14 mouse cellular contexts compared by ENCODE assay signal in the genomic region with DNA sequence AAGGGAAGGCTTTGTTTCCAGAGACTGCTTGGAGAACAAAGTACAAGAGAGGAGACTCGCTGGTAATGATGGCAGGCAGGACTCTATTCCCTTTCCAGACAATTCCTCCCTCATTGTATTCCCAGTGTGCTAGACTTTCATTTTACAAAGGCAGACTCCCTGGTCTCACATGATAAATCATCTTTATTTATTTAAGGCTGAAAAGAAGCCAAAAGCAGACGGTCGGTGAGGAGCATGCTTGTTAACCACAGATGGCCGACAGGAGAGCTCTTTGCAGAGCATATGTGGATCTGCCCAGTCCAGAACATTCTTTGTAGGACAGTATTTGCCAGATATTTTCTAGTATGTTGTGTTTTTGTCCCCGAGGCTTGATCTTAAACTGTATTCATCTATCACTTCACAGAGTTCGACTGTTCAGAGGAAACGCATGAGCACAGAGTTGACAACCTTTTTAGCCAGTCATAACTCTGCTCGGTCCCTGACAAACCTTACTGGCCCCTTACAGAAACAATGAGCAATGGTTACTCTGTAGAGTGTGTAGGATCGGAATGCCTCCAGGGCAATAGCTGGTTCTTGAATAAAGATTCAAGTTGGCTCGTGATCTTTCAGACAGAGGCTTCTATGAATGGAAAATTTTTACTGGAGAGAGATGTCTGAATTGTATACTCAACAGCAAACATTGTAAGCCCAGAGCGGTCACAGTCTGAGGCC. TPM values are rescaled to one million over a fixed set of nuclear protein-coding genes. Genes with fewer than 3 reads are reported as not detected.
DNase-seq lines count a peak whose midpoint lies in the region; ATAC-seq and TF ChIP-seq lines count a peak whose summit lies in the region.
"Had no signal": no experiment of that assay in that cellular context is flagged by ENCODE, and none has a peak within 500 bp of the region (broad histone marks: within the 10 kb centered on the region; RNA-seq: fewer than 3 reads in every experiment).

No protein-coding gene starts in this region.

- 0 out of 2 replicates have a peak overlapping the region, but pooled peaks have one; percentile 13 for H3K4me2 ChIP-seq in embryonic facial prominence, embryonic 14.5 days (ENCODE audit: low read depth, low read length)
- peak overlapping the region; percentile 32 for H3K4me2 ChIP-seq in myocyte (ENCODE audit: low read depth)
- H3K4me2 ChIP-seq: heart, embryonic 15.5 days; midbrain, embryonic 11.5 days had no signal

- DNase-seq in embryonic facial prominence, embryonic 14.5 days (ENCODE audit: low spot score): peak; percentile 84
- DNase-seq in embryonic facial prominence, embryonic 10.5 days (ENCODE audit: low spot score): no peak
- peak; percentile 21 for DNase-seq in layer of hippocampus, adult 11-12 months (ENCODE audit: low spot score)
- no peak for DNase-seq in layer of hippocampus, postnatal 25 days (ENCODE audit: extremely low spot score in 1 of 2, low spot score in 1 of 2)
- DNase-seq in heart, postnatal 4 days: no peak
- DNase-seq in right cerebral cortex, adult 18-20 months: no peak
- DNase-seq: cerebellum, adult 11-12 months; kidney, postnatal 36 days; liver; thymus, postnatal 14 days had no signal

- H3K9me3 ChIP-seq in embryonic facial prominence, embryonic 14.5 days (ENCODE audit: control insufficient read depth, low read length): no peaks in the 10 kb centered on the region
- H3K9me3 ChIP-seq in embryonic facial prominence, embryonic 10.5 days: no peaks in the 10 kb centered on the region
- H3K9me3 ChIP-seq: heart, embryonic 15.5 days had no signal

- H3K9ac ChIP-seq in embryonic facial prominence, embryonic 14.5 days (ENCODE audit: low read depth, low read length): no peak overlapping the region
- H3K9ac ChIP-seq: heart, embryonic 15.5 days had no signal

- no peak for TF ChIP-seq CTCF in embryonic fibroblast, embryonic 13.5 days (IDR thresholded peaks at IDR 0.05; ENCODE audit: borderline replicate concordance, insufficient read depth, low read length)

- peak; percentile 80 for ATAC-seq in embryonic facial prominence, embryonic 14.5 days (ENCODE audit: low read depth)

- 41% methylated on average over 11 of the region's 11 CpGs for WGBS in embryonic facial prominence, embryonic 14.5 days
- 75% methylated on average over 11 of the region's 11 CpGs for WGBS in embryonic facial prominence, embryonic 10.5 days

- peaks cover 8% of the 10 kb centered on the region for H3K4me1 ChIP-seq in embryonic facial prominence, embryonic 14.5 days (ENCODE audit: control insufficient read depth, insufficient read depth, low read length)
- H3K4me1 ChIP-seq in embryonic facial prominence, embryonic 10.5 days: peaks cover 13% of the 10 kb centered on the region; the same call in 1 of the 2 replicates
- peaks cover 8% of the 10 kb centered on the region; the same call in 1 of the 2 replicates for H3K4me1 ChIP-seq in embryonic fibroblast, embryonic 13.5 days (ENCODE audit: control insufficient read depth, insufficient read depth, low read length)
- H3K4me1 ChIP-seq: heart, embryonic 15.5 days had no signal

- no peak for TF ChIP-seq POLR2A in embryonic fibroblast, embryonic 13.5 days (IDR thresholded peaks at IDR 0.05; ENCODE audit: low read depth, low read length)
- no peak for TF ChIP-seq POLR2A in myocyte (IDR thresholded peaks at IDR 0.05; ENCODE audit: insufficient read length, low read depth)

- H3K4me3 ChIP-seq in embryonic facial prominence, embryonic 14.5 days (ENCODE audit: low read depth, low read length): no peak overlapping the region
- no peak overlapping the region for H3K4me3 ChIP-seq in embryonic facial prominence, embryonic 10.5 days
- H3K4me3 ChIP-seq in embryonic fibroblast, embryonic 13.5 days (ENCODE audit: insufficient read depth, low read length): no peak overlapping the region
- H3K4me3 ChIP-seq in myocyte: no peak overlapping the region
- H3K4me3 ChIP-seq: heart, embryonic 15.5 days had no signal

- no peaks in the 10 kb centered on the region for H3K36me3 ChIP-seq in embryonic facial prominence, embryonic 14.5 days (ENCODE audit: control insufficient read depth, insufficient read depth, low read length)
- H3K36me3 ChIP-seq in embryonic facial prominence, embryonic 10.5 days (replicated peaks): no peaks in the 10 kb centered on the region
- H3K36me3 ChIP-seq in myocyte (ENCODE audit: control insufficient read depth, insufficient read depth): no peaks in the 10 kb centered on the region
- H3K36me3 ChIP-seq: heart, embryonic 15.5 days had no signal

- no peaks in the 10 kb centered on the region for H3K27me3 ChIP-seq in embryonic facial prominence, embryonic 14.5 days (replicated peaks; ENCODE audit: control insufficient read depth, insufficient read depth, low read length)
- no peaks in the 10 kb centered on the region for H3K27me3 ChIP-seq in embryonic facial prominence, embryonic 10.5 days (replicated peaks; ENCODE audit: low read depth, poor library complexity, severe bottlenecking)
- no peaks in the 10 kb centered on the region for H3K27me3 ChIP-seq in myocyte (ENCODE audit: control insufficient read depth, insufficient read depth, insufficient read length)
- H3K27me3 ChIP-seq: heart, embryonic 15.5 days had no signal

- H3K27ac ChIP-seq in embryonic facial prominence, embryonic 14.5 days (replicated peaks; ENCODE audit: low read depth, low read length): peak overlapping the region; percentile 50
- no peak overlapping the region for H3K27ac ChIP-seq in embryonic facial prominence, embryonic 10.5 days (replicated peaks)
- peak overlapping the region; percentile 75 for H3K27ac ChIP-seq in embryonic fibroblast, embryonic 13.5 days (ENCODE audit: insufficient read depth, low read length)
- H3K27ac ChIP-seq: heart, embryonic 15.5 days had no signal

- no peak overlapping the region for H3ac ChIP-seq in myocyte (ENCODE audit: control insufficient read depth, insufficient read length)

- H3K79me2 ChIP-seq in myocyte (ENCODE audit: control insufficient read depth, insufficient read depth): no peaks in the 10 kb centered on the region

TF ChIP-seq in myocyte, 11 proteins besides CTCF, POLR2A, EP300 and RAD21:
- no peak for TF ChIP-seq POLR2AphosphoS2 (IDR thresholded peaks at IDR 0.05; ENCODE audit: insufficient read length, low read depth)
- no peak for TF ChIP-seq MYOD1 (IDR thresholded peaks at IDR 0.05; ENCODE audit: control insufficient read depth in 1 of 3, insufficient read length in 2 of 3, low read depth in 2 of 3)
- TF ChIP-seq SRF (IDR thresholded peaks at IDR 0.05; ENCODE audit: control insufficient read depth, insufficient read length, low read depth): no peak
- no peak for TF ChIP-seq REST (IDR thresholded peaks at IDR 0.05; ENCODE audit: insufficient read depth, insufficient read length)
- TF ChIP-seq TCF3 (IDR thresholded peaks at IDR 0.05; ENCODE audit: insufficient read length, low read depth): no peak
- no peak for TF ChIP-seq USF1 (IDR thresholded peaks at IDR 0.05; ENCODE audit: low read depth)
- no peak for TF ChIP-seq MYOG (IDR thresholded peaks at IDR 0.05; ENCODE audit: control insufficient read depth in 1 of 3, insufficient read depth in 1 of 3, insufficient read length in 2 of 3, low read depth in 2 of 3)
- TF ChIP-seq TCF12 (IDR thresholded peaks at IDR 0.05; ENCODE audit: insufficient read depth, poor library complexity, severe bottlenecking): no peak
- TF ChIP-seq MAX (IDR thresholded peaks at IDR 0.05; ENCODE audit: low read depth): no peak
- no peak for TF ChIP-seq CEBPB (IDR thresholded peaks at IDR 0.05; ENCODE audit: insufficient read depth, poor library complexity, severe bottlenecking)
- TF ChIP-seq E2F4 (IDR thresholded peaks at IDR 0.05; ENCODE audit: insufficient read depth): no peak

RNA-seq across cellular contexts. Expression of gene Mex3b, which starts 28.0 kb away (rescaled TPM):
- 19.3 and 22.6 TPM in 2 replicates for polyA plus RNA-seq in embryonic facial prominence, embryonic 14.5 days (2014; fragmentation: Nextera tagmentation; extraction: Ambion mirVana)
- 27.8 and 30.1 TPM in 2 replicates for polyA plus RNA-seq in embryonic facial prominence, embryonic 10.5 days (2016; fragmentation: Nextera tagmentation; extraction: Ambion mirVana)
- 10 to 100 TPM; 25.8 to 29.3 TPM for total RNA-seq in layer of hippocampus, postnatal 25 days (2021)
- 18.9 and 23.6 TPM in 2 replicates for polyA plus RNA-seq in embryonic fibroblast, embryonic 13.5 days (2011; ENCODE audit: insufficient read length, low read depth, missing spikeins)
- 9.9 TPM for polyA plus RNA-seq in myocyte (2012; fragmentation: generic; extraction: Trizol)
- total RNA-seq in heart, postnatal 4 days (2021): 10 to 100 TPM; 13.4 to 14.3 TPM

Comparison
In these comparisons a context has a peak if more than half of its experiments do, and no peak if none do; other contexts are left out.
1. DNase-seq: peak in embryonic facial prominence, embryonic 14.5 days (single experiment) and layer of hippocampus, adult 11-12 months (single experiment); none in embryonic facial prominence, embryonic 10.5 days (single experiment), layer of hippocampus, postnatal 25 days (0 of 2), heart, postnatal 4 days (single experiment) and right cerebral cortex, adult 18-20 months (single experiment).